Mouse (Mus musculus) cerebellum, adult 11 months (tissue): Measurements from ENCODE around the gene Med19.
"Not testable (repeated sequence)": the region's sequence is repeated elsewhere in the genome, so short reads cannot be mapped to it uniquely, and the experiment has no call there.

Experiments used
- DNase-seq: peaks from one replicate; pipeline ENCODE4 v3.0.0; 2022

Gene Med19

GRCm38 (mm10) chr2:84721182-84721581, 43.0 kb downstream of the Med19 start:
- no peak for DNase-seq

DNA sequence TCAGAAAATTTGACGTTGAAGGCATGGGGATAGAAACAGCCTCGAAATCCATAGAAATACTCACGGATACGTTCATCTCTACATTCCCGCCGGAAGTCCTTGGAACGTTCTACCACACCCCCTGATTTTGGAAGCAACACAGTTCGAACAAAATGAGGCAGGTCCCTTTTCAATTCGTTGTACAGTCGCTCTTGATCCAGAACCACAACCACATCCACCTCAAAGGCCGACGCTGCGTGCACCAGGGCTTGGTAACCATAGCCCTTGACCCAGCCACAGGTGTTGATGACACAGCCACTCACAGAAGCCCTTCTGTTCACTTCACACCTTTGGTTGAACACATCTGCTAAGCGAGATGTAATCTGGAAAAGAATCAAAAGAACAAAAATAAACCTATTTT, 45.7 kb downstream of the Med19 start:
- DNase-seq, result no peak

DNA sequence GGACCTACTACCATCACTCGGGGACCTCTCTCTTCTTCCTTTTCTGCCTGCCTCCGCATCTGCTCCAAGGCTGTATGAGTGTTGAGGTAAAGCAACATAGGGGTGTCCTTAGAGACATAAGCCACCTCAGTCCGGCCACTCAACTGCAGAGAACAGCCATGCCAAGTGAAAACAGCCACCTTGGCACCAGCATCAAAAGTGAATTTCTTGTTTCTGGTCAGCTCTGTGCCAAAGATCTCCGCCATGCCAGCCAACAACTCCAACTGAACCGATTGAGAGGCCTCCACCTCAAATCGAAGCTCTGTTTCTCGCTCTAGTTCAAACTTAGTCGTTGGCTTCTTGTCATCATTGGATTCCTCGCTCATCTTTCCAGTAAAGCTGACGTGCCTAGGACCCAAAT, 47.6 kb downstream of the Med19 start:
- DNase-seq, result no peak

GRCm38 (mm10) chr2:84726716-84727115, 48.5 kb downstream of the Med19 start:
- no peak for DNase-seq

- DNase-seq, result peak; percentile 93
These were observed 49.1 kb downstream of the Med19 start, which contains the start of gene Clp1 for GRCm38 (mm10) chr2:84727172-84727858. TSS of gene Clp1 (minus strand) at chr2:84727350.

DNA sequence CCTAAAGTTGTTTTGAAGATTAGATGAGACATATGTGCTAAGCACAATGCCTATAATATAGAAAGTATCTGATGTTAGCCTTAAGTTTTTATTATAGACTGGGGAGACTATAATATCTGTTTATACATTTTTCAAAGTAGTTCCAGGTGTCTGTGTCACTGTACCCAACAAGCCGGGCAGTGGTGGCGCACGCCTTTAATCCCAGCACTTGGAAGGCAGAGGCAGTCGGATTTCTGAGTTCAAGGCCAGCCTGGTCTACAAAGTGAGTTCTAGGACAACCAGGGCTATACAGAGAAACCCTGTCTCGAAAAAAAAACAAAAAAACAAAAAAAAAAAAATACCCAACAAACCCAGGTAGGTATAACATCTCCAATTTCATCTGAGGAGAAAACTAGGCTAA, 50.0 kb downstream of the Med19 start:
- DNase-seq, result not testable (repeated sequence)

- no peak for DNase-seq
These were observed 53.0 kb downstream of the Med19 start for GRCm38 (mm10) chr2:84731206-84731605.

DNA sequence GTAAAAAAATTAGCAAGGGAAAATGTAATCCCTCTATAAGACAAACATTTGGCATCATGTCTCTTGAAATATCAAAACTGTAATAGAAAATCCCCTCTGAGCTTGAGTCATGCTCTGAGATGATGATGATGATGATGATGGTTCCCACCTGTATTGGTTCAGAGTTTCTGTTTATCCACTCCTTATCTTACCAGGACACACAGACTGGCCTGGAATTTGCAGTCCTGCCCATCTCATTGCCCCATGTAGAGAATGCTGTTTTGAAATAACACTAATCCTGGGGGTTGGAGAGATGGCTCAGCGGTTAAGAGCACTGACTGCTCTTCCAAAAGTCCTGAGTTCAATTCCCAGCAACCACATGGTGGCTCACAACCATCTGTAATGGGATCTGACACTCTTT, 54.2 kb downstream of the Med19 start:
- no peak for DNase-seq

DNA sequence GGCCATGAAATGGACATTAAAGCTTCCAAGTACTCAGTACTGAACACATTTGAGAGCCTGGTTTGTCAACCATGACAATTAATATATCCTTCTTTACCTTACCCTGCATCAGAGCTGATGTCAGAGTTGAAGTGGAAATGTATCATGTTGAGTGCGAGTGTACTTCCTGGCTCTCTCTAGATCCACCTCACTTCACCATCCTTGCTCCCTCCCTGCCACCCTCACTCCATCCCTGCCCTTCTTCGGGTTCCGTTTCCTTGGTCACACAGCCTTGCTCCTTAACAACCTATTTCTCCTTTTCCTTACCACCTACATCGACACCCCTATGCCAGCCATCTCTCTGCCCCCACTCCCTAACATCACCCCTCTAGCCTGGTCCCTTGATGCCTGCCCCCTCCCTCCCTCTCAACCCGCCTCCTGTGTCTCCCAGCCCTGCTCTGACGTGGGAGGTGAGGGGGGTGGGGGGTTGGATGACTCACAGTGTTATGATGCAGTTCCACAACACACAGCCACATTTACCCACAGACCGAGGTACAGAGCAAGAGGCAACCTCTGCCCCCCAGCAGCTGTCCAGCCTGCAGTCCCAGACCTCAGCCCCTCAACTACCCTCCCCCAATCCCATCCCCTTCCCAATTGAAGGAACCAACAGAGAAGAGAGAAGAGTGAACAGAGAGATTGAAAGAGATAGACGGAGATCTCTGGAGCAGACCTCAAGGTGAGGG, 55.5 kb downstream of the Med19 start, which contains the start of gene Ypel4:
Gene Ypel4, plus strand, starts transcription at position 480 of the 722 bp plus-strand sequence.
- DNase-seq, result peak; percentile 81

DNA sequence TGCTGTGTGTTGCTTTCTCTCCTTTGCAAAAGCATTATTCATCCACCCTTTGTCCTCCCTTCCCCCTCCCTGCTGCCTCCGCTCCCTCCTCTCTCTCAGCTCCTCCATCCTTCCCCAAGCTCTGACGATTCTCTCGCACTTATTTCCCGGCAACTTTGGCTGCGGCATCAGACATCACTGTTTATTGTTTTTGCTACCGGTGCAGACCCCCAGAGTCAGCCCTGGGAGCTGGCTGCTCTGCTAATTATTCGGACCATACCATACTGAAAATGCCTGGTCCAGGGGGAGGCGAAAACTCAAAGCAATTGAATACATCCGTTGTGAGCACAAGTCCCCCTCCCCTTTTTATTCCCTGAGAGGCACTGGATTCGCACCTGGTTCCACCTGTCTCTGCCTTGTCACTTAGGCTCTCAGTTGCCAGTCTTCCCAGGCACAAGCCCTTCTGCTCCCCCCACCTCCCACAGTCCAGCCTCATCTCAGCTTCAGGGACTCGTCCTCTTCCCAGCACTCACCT, 56.2 kb downstream of the Med19 start:
- no peak for DNase-seq

GRCm38 (mm10) chr2:84734919-84735318, 56.7 kb downstream of the Med19 start:
- no peak for DNase-seq

DNA sequence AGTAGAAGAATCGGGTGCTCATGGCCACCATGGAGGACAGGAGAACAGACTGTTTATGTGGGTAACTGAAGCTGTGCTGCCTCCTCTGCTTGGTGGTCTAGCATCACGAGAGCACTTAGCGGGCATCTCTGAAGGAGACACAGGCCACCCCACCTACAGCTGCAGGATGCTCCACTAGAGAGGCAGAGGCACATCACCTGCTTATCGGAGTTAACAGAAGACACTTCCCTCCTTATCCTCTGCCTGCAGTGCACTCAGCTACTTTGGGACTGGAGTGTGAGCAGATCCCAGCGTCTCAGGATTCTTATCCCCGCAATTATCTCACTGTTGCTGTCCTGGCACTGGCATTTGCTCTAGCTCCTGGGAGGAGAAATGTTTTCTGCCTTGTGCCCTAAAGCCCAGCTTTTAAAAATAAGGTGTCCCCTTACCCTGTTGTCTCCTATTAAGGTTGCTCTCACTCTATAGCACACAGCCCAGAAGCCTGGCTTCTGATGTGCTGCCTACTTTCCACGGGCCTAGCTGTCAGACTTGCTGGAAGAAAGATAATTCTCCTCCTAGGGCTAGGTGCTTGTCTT, 57.2 kb downstream of the Med19 start:
- no peak for DNase-seq

DNA sequence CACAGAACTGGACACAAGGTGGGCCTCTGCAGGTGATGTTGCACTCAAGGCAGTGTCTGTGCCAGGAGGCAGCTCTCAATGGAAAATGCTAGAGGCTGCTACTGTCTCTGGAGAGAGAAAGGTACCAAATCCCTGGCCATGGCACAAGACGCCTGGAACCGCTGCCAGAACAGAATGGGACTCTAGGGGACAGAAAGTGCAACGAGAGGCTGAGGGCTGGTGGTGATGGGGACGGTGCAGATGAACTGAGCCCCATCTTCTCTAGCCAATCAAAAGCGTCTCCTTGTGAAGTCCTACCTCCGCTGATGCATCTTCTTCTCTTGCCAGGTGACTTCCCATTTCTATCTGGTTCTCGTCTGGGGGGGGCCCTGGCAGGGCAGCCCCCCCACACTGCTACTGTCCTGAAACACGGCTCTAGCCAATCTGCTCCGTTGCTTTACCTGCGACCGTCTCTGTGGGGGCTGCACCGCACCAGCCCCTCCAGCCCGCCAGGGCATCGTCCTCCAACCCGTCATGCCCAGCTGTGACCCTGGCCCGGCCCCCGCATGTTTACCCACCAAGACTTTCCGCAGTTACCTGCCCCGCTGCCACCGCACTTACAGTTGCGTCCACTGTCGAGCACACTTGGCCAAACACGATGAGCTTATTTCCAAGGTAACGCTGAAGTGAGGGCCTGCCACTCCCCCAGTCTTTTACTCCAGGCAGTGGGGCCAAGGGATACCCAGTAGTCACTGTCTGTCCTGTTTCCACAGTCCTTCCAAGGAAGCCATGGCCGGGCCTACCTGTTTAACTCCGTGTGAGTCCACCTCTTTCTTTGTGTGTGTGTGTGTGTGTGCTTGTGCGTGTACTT, 58.3 kb downstream of the Med19 start:
- no peak for DNase-seq

- no peak for DNase-seq
These were observed 59.3 kb downstream of the Med19 start for GRCm38 (mm10) chr2:84737451-84737925.
